Mouse (Mus musculus): ENCODE measurements around the gene Phf21a. TPM values are rescaled to one million over a fixed set of nuclear protein-coding genes. Genes with fewer than 3 reads are reported as not detected.

Phf21a gene
- polyA plus RNA-seq, 1 experiment: 52.8 TPM

DNA sequence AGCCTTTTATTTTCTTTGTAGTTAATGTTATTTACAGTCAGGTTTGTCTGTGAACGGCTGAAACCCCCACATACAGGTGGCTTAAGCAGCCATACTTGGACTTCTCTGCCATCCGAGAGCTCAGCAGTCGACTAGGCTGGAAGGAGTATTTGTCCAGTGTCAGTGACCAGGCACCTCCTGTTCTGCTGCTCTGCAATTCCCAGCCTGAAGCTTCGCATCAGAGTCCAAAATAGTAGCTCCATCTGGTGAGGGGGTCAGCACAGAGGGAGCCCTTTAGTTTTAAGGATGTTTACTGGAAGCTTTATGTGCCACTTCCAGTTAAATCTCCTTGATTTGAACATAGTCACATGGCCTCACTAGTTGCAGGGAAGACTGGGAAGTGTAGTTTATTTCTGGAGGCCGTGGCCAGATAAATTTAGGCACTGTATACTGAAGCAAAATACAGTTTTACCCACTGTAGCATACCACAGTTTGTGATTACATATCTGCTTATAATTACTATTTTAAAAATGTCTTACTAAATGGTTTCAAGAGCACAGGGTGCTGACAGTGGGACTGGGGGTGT lies 141.9 kb downstream of the Phf21a start:
- no peak overlapping the region for H3K27ac ChIP-seq (ENCODE audit: control insufficient read depth, insufficient read depth, low read depth, low read length, poor library complexity)
- 85% methylated on average over 5 of the region's 5 CpGs for WGBS
- H3K4me1 ChIP-seq (ENCODE audit: control insufficient read depth, insufficient read depth, low read length): no peaks in the 10 kb centered on the region
- H3K4me3 ChIP-seq (replicated peaks; ENCODE audit: control insufficient read depth, low read depth, low read length): no peak overlapping the region
- TF ChIP-seq POLR2A (IDR thresholded peaks at IDR 0.05; ENCODE audit: borderline replicate concordance, control insufficient read depth, low read depth, low read length): no peak
- no peak for TF ChIP-seq CTCF (IDR thresholded peaks at IDR 0.05; ENCODE audit: control insufficient read depth, insufficient read depth, low read length)

DNA sequence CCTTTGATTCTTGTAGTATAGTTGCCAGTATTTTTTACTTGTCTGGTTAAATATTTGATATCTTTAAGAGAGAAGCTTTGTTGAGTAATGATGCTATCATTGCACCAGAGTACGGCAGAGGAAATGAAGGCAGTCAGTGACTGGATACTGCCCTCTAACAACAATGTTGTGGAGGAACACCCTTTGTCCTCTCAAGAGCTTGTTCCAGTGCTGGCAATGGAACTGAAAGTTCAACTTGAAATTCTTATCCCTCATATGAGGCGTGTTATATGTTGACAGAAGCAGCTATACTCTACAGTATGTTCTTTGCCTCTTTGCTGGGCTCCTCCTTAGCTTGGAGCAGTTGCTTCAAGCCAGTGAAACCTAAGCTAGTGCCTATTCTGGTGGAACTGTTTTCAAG lies 147.4 kb downstream of the Phf21a start:
- WGBS: 58% methylated on average over 2 of the region's 2 CpGs
- no peak overlapping the region for H3K4me3 ChIP-seq (replicated peaks; ENCODE audit: control insufficient read depth, low read depth, low read length)
- H3K4me1 ChIP-seq (ENCODE audit: control insufficient read depth, insufficient read depth, low read length): no peaks in the 10 kb centered on the region
- TF ChIP-seq CTCF (IDR thresholded peaks at IDR 0.05; ENCODE audit: control insufficient read depth, insufficient read depth, low read length): no peak
- TF ChIP-seq POLR2A (IDR thresholded peaks at IDR 0.05; ENCODE audit: borderline replicate concordance, control insufficient read depth, low read depth, low read length): no peak
- no peak overlapping the region for H3K27ac ChIP-seq (ENCODE audit: control insufficient read depth, insufficient read depth, low read depth, low read length, poor library complexity)

DNA sequence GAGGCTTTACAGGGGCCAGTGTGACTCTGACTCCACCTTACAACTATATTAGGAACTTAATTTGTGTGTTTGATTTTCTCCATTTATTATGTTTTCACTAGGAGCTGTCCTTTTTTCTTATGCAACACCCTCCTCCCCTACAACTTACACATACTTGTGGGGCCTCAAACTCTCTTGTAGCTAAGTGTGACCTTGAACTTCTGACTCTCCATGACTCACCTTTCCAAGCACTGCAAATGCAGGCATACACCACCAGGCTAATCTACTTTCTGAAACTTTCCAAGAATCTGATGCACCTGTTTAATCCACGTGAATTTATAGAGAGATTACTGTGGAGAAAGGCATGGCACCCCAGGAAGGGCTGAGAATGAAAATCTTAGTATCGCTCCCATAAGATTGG lies 147.9 kb downstream of the Phf21a start:
- H3K4me1 ChIP-seq (ENCODE audit: control insufficient read depth, insufficient read depth, low read length): no peaks in the 10 kb centered on the region
- WGBS: 88% methylated on average over 2 of the region's 2 CpGs

DNA sequence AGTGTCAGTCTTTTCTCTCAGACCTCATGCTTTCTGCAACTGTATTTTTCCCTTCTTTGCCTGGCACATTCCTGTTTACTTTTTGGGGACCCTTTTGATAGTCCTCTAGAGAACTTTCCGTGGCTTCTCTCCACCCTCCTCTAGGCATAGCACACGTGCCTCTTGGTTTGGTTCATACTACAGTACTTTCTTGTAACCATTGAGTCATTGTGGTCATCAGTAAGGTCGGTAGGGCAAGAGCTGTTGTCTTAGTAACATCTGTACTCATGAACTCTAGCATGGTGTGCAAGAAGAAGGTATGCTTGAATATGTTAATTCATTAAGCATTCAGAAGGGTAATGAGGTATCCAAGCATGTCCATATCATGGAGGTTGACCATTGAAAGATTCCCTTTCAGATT lies 148.4 kb downstream of the Phf21a start:
- Histone ChIP-seq H3K4me1 (ENCODE audit: control insufficient read depth, insufficient read depth, low read length) (no peaks in the 10 kb centered on the region), H3K27ac (ENCODE audit: control insufficient read depth, insufficient read depth, low read depth, low read length, poor library complexity) (no peak overlapping the region), H3K4me3 (replicated peaks; ENCODE audit: control insufficient read depth, low read depth, low read length) (no peak overlapping the region)
- TF ChIP-seq POLR2A (IDR thresholded peaks at IDR 0.05; ENCODE audit: borderline replicate concordance, control insufficient read depth, low read depth, low read length) (no peak), CTCF (IDR thresholded peaks at IDR 0.05; ENCODE audit: control insufficient read depth, insufficient read depth, low read length) (no peak)
- 38% methylated on average over 3 of the region's 3 CpGs for WGBS

More for the DNA sequence above, 147.9 kb downstream of the Phf21a start:
- TF ChIP-seq CTCF (IDR thresholded peaks at IDR 0.05; ENCODE audit: control insufficient read depth, insufficient read depth, low read length) (no peak), POLR2A (IDR thresholded peaks at IDR 0.05; ENCODE audit: borderline replicate concordance, control insufficient read depth, low read depth, low read length) (no peak)
- H3K27ac ChIP-seq (ENCODE audit: control insufficient read depth, insufficient read depth, low read depth, low read length, poor library complexity): no peak overlapping the region
- H3K4me3 ChIP-seq (replicated peaks; ENCODE audit: control insufficient read depth, low read depth, low read length): no peak overlapping the region

DNA sequence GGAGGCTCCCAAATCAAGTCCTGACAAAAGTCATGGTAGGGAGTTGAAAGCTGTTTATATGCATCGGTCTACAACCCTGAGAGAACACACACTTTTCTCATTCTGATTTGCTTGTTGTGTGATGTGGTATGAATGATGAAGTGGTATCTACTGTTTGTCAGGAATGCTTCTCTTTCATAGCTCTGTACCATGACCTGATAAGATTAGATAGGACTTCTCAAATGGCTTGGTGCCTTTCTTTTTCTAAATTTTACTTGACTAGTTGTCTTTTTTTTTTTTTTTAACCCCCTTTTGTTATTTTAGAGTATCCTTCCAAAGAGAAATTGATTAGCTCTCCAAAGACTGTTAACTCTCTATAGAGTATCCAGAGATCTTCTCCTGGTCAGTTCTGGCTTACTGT lies 153.2 kb downstream of the Phf21a start:
- TF ChIP-seq CTCF (IDR thresholded peaks at IDR 0.05; ENCODE audit: control insufficient read depth, insufficient read depth, low read length) (no peak), POLR2A (IDR thresholded peaks at IDR 0.05; ENCODE audit: borderline replicate concordance, control insufficient read depth, low read depth, low read length) (no peak)
- WGBS: 76% methylated on average over 1 of the region's 1 CpGs
- H3K4me1 ChIP-seq (ENCODE audit: control insufficient read depth, insufficient read depth, low read length): no peaks in the 10 kb centered on the region
- H3K4me3 ChIP-seq (replicated peaks; ENCODE audit: control insufficient read depth, low read depth, low read length): no peak overlapping the region
- no peak overlapping the region for H3K27ac ChIP-seq (ENCODE audit: control insufficient read depth, insufficient read depth, low read depth, low read length, poor library complexity)

DNA sequence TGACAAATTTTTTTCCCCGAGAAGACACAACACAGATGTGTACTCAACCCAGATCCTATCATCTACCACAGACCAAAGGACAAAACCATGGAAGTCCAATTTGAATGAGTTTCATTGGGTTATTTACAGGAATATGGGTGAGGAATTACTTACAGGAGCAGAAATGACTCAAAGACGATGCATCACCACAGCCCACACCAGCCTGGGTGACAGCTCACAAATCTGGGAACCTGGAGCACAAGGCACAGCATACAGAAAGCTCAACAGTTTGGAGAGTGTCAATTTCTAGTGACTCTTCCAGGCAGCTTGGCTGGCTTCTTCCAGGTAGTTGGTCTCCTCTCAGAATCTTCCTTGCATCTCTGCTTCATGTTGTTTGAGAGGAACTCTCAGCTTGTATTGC lies 154.8 kb downstream of the Phf21a start:
- WGBS: 84% methylated on average over 2 of the region's 2 CpGs

DNA sequence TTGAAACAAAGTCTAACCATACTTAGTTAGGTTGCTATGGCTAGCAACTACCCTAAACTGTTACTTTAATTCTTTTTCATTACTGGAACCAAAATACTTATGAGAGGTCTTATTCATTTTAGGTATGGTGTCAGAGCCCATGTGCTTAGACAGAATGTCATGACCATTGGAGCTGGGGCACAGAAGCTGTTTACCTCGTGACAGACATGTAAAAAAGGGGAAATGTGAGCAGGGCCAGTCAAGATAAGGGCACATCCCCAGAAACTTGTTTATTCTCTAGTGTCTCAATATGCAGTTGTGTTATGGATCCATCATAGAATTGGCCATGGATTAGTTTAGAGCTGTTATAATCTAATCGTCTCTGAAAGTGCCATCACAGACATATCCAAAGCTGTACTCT lies 157.6 kb downstream of the Phf21a start:
- Histone ChIP-seq H3K4me1 (ENCODE audit: control insufficient read depth, insufficient read depth, low read length) (no peaks in the 10 kb centered on the region; the same call in none of the 2 replicates), H3K27ac (ENCODE audit: control insufficient read depth, insufficient read depth, low read depth, low read length, poor library complexity) (no peak overlapping the region), H3K4me3 (replicated peaks; ENCODE audit: control insufficient read depth, low read depth, low read length) (no peak overlapping the region)
- WGBS: 42% methylated on average over 2 of the region's 2 CpGs
- no peak for TF ChIP-seq CTCF (IDR thresholded peaks at IDR 0.05; ENCODE audit: control insufficient read depth, insufficient read depth, low read length)
- no peak for TF ChIP-seq POLR2A (IDR thresholded peaks at IDR 0.05; ENCODE audit: borderline replicate concordance, control insufficient read depth, low read depth, low read length)

More for the DNA sequence above, 154.8 kb downstream of the Phf21a start:
- TF ChIP-seq POLR2A (IDR thresholded peaks at IDR 0.05; ENCODE audit: borderline replicate concordance, control insufficient read depth, low read depth, low read length) (no peak), CTCF (IDR thresholded peaks at IDR 0.05; ENCODE audit: control insufficient read depth, insufficient read depth, low read length) (no peak)
- Histone ChIP-seq H3K4me3 (replicated peaks; ENCODE audit: control insufficient read depth, low read depth, low read length) (no peak overlapping the region), H3K27ac (ENCODE audit: control insufficient read depth, insufficient read depth, low read depth, low read length, poor library complexity) (no peak overlapping the region), H3K4me1 (ENCODE audit: control insufficient read depth, insufficient read depth, low read length) (no peaks in the 10 kb centered on the region)

DNA sequence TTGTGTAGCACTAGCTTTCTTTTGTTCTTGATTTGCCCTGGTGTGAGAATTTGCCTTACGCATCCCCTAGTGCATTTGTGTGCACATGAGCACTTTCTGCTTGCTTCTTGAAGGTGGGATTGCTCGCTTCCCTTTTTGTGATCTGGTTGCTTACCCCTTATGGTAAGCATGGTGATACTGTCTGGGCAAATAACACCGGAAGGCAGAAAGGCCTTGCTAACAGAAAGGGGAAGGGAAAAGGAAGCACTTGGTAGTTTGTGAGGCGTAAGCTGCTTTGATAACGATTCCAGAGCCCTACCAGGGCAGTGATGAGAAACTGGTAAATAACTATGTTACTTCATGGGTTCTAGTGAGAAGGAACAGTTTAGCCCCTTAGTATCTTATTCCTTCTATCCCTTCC lies 160.9 kb downstream of the Phf21a start:
- peaks cover 2% of the 10 kb centered on the region for H3K4me1 ChIP-seq (ENCODE audit: control insufficient read depth, insufficient read depth, low read length)

DNA sequence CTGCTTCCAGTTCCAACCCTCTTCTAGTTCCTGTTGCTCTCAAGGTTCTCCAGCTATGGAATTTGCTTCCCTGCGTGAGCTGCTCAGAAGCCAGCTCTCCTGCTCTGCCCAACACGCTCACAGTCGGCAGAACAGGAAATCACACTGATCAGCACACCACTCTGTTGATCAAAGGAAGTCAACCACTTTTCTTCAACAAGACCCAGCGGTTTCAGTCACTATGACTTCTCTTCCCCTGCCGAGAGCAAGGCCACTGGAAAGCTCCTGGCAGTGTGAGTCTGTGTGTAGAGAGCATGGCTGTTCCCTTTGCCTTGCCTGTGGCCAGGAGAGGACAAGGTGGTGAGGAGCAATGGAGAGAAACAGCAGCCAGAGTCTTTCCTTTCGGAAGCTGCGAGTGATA lies 163.2 kb downstream of the Phf21a start:
- WGBS: 30% methylated on average over 7 of the region's 7 CpGs
- Histone ChIP-seq H3K4me3 (replicated peaks; ENCODE audit: control insufficient read depth, low read depth, low read length) (no peak overlapping the region), H3K27ac (ENCODE audit: control insufficient read depth, insufficient read depth, low read depth, low read length, poor library complexity) (no peak overlapping the region), H3K4me1 (ENCODE audit: control insufficient read depth, insufficient read depth, low read length) (peaks cover 2% of the 10 kb centered on the region)
- no peak for TF ChIP-seq CTCF (IDR thresholded peaks at IDR 0.05; ENCODE audit: control insufficient read depth, insufficient read depth, low read length)
- TF ChIP-seq POLR2A (IDR thresholded peaks at IDR 0.05; ENCODE audit: borderline replicate concordance, control insufficient read depth, low read depth, low read length): no peak

More for the DNA sequence above, 160.9 kb downstream of the Phf21a start:
- TF ChIP-seq CTCF (IDR thresholded peaks at IDR 0.05; ENCODE audit: control insufficient read depth, insufficient read depth, low read length) (no peak), POLR2A (IDR thresholded peaks at IDR 0.05; ENCODE audit: borderline replicate concordance, control insufficient read depth, low read depth, low read length) (no peak)
- WGBS: 7% methylated on average over 5 of the region's 5 CpGs
- no peak overlapping the region for H3K27ac ChIP-seq (ENCODE audit: control insufficient read depth, insufficient read depth, low read depth, low read length, poor library complexity)
- no peak overlapping the region for H3K4me3 ChIP-seq (replicated peaks; ENCODE audit: control insufficient read depth, low read depth, low read length)

All from bone marrow, adult 2 months (tissue).